Mouse (Mus musculus) C2C12 (cell line): ENCODE data around the gene Med12l. TPM values are rescaled to one million over a fixed set of nuclear protein-coding genes. Genes with fewer than 3 reads are reported as not detected.
A peak's percentile ranks its signal among the peaks of the same experiment; 100 is the strongest.
"Not testable (repeated sequence)": the region's sequence is repeated elsewhere in the genome, so short reads cannot be mapped to it uniquely, and the experiment has no call there.

Experiments used
- H3K27me3 ChIP-seq: one replicate; pipeline ENCODE4 v1.6.1; 2011; ENCODE audit not compliant: control insufficient read depth, insufficient read depth, insufficient read length
- H3K36me3 ChIP-seq: one replicate; pipeline ENCODE4 v1.6.1; 2011; ENCODE audit not compliant: control insufficient read depth, insufficient read depth
- H3K4me3 ChIP-seq: one replicate; pipeline ENCODE4 v1.5.1; 2011; ENCODE audit warnings: mild to moderate bottlenecking, control low read depth; ENCODE audit not compliant: poor library complexity, insufficient read depth, severe bottlenecking
- H3K79me2 ChIP-seq: one replicate; pipeline ENCODE4 v1.6.1; 2011; ENCODE audit not compliant: control insufficient read depth, insufficient read depth
- H3K79me3 ChIP-seq: one replicate; pipeline ENCODE4 v1.6.1; 2011; ENCODE audit warnings: low read depth, control low read depth
- H3ac ChIP-seq: one replicate; pipeline ENCODE3; 2011; ENCODE audit warnings: low read depth; ENCODE audit not compliant: control insufficient read depth, insufficient read length
- CEBPB ChIP-seq: IDR thresholded peaks from one replicate; pipeline ENCODE4 v1.6.1; 2011; ENCODE audit warnings: low read depth, mild to moderate bottlenecking, control low read depth, moderate library complexity
- CTCF ChIP-seq: IDR thresholded peaks from one replicate; pipeline ENCODE4 v1.5.1; 2011; ENCODE audit not compliant: control insufficient read depth, insufficient read depth, insufficient read length
- FOSL1 ChIP-seq: IDR thresholded peaks from one replicate; pipeline ENCODE4 v1.8.0; 2011; ENCODE audit warnings: mild to moderate bottlenecking, low read length; ENCODE audit not compliant: poor library complexity, insufficient read depth, severe bottlenecking
- MAX ChIP-seq: IDR thresholded peaks from one replicate; pipeline ENCODE4 v1.6.1; 2011; ENCODE audit warnings: mild to moderate bottlenecking, control low read depth
- MYOD1 ChIP-seq: IDR thresholded peaks from one replicate; pipeline ENCODE4 v1.6.1; 2011; ENCODE audit warnings: low read depth; ENCODE audit not compliant: control insufficient read depth, insufficient read length
- MYOG ChIP-seq: IDR thresholded peaks from one replicate; pipeline ENCODE4 v1.6.1; 2011; ENCODE audit not compliant: control insufficient read depth, insufficient read length; ENCODE audit errors: extremely low read depth
- USF1 ChIP-seq: IDR thresholded peaks from one replicate; pipeline ENCODE4 v1.6.1; 2011; ENCODE audit warnings: low read depth, mild to moderate bottlenecking, control low read depth, moderate library complexity
- polyA plus RNA-seq: library from polyadenylated mRNA; unstranded; fragments of >200 nt; fragmentation: generic; extraction: Trizol; gene quantifications from one replicate; pipeline ENCODE4 v1.2.1, GENCODE M21; 2012; ENCODE audit warnings: missing spikeins

Gene Med12l
- polyA plus RNA-seq, 1 experiment, result not detected

DNA sequence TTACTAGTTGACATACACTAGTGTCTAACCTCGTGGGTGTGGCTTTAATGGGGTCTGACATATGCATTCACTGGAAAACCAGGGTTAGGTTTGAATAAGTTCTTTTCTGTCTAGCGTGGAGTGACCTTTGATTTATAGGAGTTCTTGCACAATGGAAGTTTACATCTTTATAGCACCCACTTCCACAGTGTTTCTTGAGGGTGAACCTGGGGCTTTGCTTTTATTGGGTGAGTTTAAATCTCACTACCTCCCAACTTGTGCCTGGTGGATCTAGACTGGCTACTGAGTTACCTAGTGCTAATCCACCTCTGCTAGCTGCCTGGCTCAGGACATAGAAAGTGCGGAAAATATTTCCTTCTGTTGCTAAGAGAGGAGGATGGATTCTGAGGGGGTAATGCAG, 106.3 kb downstream of the Med12l start:
- no peaks in the 10 kb centered on the region for H3K79me2 ChIP-seq
- H3ac ChIP-seq, result no peak overlapping the region
- H3K79me3 ChIP-seq, result no peaks in the 10 kb centered on the region
- H3K27me3 ChIP-seq, result no peaks in the 10 kb centered on the region
- no peak overlapping the region for H3K4me3 ChIP-seq
- no peaks in the 10 kb centered on the region for H3K36me3 ChIP-seq
- TF ChIP-seq USF1 (no peak), CTCF (no peak), MAX (no peak), CEBPB (no peak), MYOD1 (no peak), FOSL1 (no peak), MYOG (no peak)

- not testable (repeated sequence) for H3K27me3 ChIP-seq, H3K79me2 ChIP-seq, H3K79me3 ChIP-seq, H3K4me3 ChIP-seq, H3ac ChIP-seq, H3K36me3 ChIP-seq
These were observed 107.7 kb downstream of the Med12l start for GRCm38 (mm10) chr3:59113291-59113690.

DNA sequence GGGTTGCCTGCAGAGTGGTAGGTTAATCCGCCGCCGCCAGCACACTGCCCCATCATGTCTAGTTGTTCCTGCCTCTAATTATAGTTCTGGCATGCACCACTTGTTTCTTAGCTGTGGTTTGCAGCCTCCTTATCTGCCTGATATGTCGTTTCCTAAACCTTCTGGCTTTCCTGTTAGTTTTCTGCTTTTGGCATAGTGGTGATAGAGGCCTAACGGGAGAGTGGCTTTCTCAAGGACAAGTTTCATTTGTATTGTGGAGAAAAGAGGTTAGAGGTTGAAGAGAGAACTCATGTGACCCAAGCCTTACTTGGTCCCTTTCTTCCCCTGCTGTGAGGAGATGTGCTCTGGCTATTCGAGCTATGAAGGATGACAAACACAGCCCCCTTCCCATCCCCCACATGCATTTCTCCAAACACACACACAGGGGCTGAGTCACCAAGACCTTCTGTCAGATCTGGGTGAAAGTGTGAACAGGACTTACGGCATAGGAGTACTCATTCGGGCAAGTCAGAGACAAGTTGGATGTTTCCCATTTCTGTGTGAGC, 108.4 kb downstream of the Med12l start:
- no peak overlapping the region for H3ac ChIP-seq
- peaks cover 3% of the 10 kb centered on the region for H3K27me3 ChIP-seq
- no peaks in the 10 kb centered on the region for H3K79me3 ChIP-seq
- no peak overlapping the region for H3K4me3 ChIP-seq
- no peaks in the 10 kb centered on the region for H3K36me3 ChIP-seq
- H3K79me2 ChIP-seq, result no peaks in the 10 kb centered on the region
- TF ChIP-seq MYOG (no peak), FOSL1 (no peak), MYOD1 (no peak)

DNA sequence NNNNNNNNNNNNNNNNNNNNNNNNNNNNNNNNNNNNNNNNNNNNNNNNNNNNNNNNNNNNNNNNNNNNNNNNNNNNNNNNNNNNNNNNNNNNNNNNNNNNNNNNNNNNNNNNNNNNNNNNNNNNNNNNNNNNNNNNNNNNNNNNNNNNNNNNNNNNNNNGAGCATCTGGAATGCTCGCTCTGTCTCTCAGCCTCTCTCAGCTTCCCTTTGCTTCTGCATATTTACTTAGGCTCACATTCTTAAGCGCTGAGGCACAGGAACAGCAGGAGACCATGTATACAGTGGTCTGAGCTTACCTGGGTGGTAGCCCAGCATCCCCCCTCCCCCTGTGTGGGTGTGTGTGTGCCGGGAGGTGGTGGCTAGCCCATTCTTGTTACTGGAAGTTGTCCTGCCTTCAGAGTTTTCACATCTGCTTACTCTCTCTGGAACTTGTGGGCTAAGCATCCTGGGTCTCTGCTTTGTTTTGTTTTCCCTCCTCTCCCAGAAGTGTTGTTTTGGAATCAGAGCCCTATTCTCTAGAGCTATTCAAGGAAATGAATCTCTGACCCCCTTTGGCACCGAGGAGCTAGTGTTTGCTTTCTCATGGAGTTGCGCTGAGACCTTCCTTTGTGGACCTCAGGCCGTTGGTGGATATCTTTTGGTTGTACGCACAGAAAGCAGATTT, 115.6 kb downstream of the Med12l start:
- Histone ChIP-seq H3K4me3 (no peak overlapping the region), H3K36me3 (no peaks in the 10 kb centered on the region), H3K79me2 (no peaks in the 10 kb centered on the region), H3ac (no peak overlapping the region), H3K79me3 (no peaks in the 10 kb centered on the region), H3K27me3 (peaks cover 3% of the 10 kb centered on the region)
- TF ChIP-seq CTCF, result no peak
- TF ChIP-seq MYOD1, result peak; percentile 30

DNA sequence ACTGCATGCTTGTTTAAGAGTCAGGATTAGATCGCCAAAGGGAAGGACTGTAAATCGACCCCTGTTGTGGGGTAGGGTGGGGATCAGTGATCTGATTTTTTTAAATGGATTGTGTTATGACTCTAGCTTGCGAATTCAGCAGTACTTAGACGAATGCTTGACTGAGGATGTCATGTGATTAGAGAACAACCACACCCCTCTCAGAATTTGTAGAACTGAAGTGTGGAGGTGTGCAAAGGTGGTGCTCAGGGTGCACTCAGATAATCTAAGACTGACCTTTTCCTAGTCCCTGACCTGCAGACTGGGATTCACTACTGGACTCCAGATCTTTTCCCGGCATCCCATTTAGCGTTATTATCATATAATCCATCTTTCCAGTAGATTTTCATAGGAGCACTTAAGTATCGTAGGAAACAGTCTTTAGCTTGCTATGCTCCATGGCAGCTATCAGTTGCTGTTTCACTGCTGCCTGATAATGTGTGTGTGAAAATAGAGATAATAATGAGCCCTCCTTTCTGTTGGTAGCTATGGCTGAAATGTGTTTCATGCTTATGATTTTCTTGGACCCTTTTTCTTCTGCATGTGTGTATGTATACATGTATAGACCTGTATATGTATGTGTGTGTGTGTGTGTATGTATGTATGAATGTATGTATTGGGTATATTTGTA, 116.3 kb downstream of the Med12l start:
- H3K4me3 ChIP-seq, result no peak overlapping the region
- H3K36me3 ChIP-seq, result no peaks in the 10 kb centered on the region
- TF ChIP-seq FOSL1 (no peak), CTCF (no peak), USF1 (no peak), MYOD1 (no peak), MAX (no peak), MYOG (no peak), CEBPB (no peak)
- H3ac ChIP-seq, result no peak overlapping the region
- H3K27me3 ChIP-seq, result peaks cover 3% of the 10 kb centered on the region
- H3K79me3 ChIP-seq, result no peaks in the 10 kb centered on the region
- no peaks in the 10 kb centered on the region for H3K79me2 ChIP-seq

DNA sequence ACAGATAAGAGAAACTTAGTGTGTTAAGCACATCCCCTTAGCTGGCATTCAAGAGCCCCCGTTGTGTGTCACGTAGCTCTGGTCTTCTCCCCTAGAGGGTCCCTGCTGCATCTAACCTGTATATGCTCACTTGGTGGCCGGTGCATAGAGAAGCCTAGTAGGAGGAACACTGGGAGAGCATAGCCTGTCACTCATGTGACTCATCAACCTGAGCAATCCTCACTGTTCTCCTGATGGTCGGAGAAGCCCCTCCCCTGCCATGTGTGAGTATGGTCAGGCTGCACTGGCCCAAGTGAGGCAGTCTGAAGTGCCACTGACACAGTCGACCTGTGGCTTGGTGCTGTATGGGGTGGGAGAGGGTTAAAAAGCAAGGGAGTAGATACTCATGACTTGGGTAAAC, 119.4 kb downstream of the Med12l start:
- no peak overlapping the region for H3ac ChIP-seq
- H3K79me3 ChIP-seq, result no peaks in the 10 kb centered on the region
- H3K79me2 ChIP-seq, result no peaks in the 10 kb centered on the region
- no peaks in the 10 kb centered on the region for H3K36me3 ChIP-seq
- no peak for TF ChIP-seq FOSL1
- TF ChIP-seq USF1, result no peak
- no peak for TF ChIP-seq MYOG
- TF ChIP-seq MAX, result no peak
- TF ChIP-seq MYOD1, result no peak
- no peak for TF ChIP-seq CTCF
- TF ChIP-seq CEBPB, result no peak
- no peaks in the 10 kb centered on the region for H3K27me3 ChIP-seq
- H3K4me3 ChIP-seq, result no peak overlapping the region
